Mouse (Mus musculus) stomach, postnatal 0 days (tissue): ENCODE results near the gene Nek8.

Experiments
- CTCF ChIP-seq: IDR thresholded peaks from 2 replicates; pipeline ENCODE4 v1.5.1; 2016; ENCODE audit warnings: antibody characterized with exemption, low read depth, mild to moderate bottlenecking, moderate library complexity
- EP300 ChIP-seq: optimal IDR thresholded peaks from 2 replicates; pipeline ENCODE3; 2016; ENCODE audit warnings: antibody characterized with exemption

DNA sequence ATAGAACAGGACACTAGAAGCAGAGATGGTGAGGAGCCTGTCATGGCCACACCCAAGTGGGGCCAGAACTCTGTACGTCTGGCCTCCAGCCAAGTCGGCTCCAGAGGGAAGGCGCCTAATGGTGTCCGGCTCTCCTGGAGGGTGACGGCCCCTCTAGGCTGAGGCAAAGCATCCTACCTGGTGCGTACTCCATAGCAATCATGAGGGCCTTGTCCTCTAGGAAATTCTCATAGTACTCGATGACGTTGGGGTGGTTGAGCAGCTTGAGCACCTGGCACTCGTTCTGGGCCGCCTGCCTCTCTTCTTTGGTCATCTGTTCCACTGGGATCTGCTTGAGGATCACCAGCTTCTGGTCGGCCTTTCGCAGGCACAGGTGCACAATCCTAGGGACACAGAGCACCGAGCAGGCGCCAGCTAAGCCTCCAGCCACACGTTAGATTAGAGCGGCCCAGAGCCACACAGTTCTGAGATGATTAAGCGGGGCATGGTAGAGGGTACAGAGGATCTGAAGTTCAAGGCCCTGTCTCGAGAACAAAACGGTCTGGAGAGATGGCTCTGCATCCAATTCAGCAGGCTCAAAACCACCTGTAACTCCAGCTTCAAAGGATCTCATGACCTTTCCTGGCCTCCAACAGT is 3.6 kb downstream of the Nek8 start:
- no peak for TF ChIP-seq CTCF
- TF ChIP-seq EP300: no peak
